Mouse (Mus musculus) limb, embryonic 10.5 days (tissue): ENCODE measurements around the gene Snrnp25. TPM values are rescaled to one million over a fixed set of nuclear protein-coding genes. Genes with fewer than 3 reads are reported as not detected.

Experiments
- DNase-seq: peaks from one replicate; pipeline ENCODE4 v3.0.0-alpha.2; 2017; ENCODE audit warnings: low spot score
- H3K27ac ChIP-seq: fragments of 300-500 bp; sonication (generic); 2 replicates; pipeline ENCODE4 v1.5.1; 2016; ENCODE audit warnings: mild to moderate bottlenecking
- H3K27me3 ChIP-seq: fragments of 300-500 bp; sonication (generic); 2 replicates; pipeline ENCODE4 v1.6.1; 2016; ENCODE audit warnings: low read depth, mild to moderate bottlenecking; ENCODE audit not compliant: poor library complexity, severe bottlenecking
- H3K36me3 ChIP-seq: fragments of 300-500 bp; sonication (generic); 2 replicates; pipeline ENCODE4 v1.6.1; 2016; ENCODE audit warnings: mild to moderate bottlenecking, moderate library complexity
- H3K4me1 ChIP-seq: fragments of 300-500 bp; sonication (generic); 2 replicates; pipeline ENCODE4 v1.6.1; 2016
- H3K4me3 ChIP-seq: fragments of 300-500 bp; sonication (generic); 2 replicates; pipeline ENCODE4 v1.5.1; 2016; ENCODE audit warnings: mild to moderate bottlenecking, moderate library complexity
- H3K9me3 ChIP-seq: fragments of 300-500 bp; sonication (generic); replicated peaks from 2 replicates; pipeline ENCODE4 v1.6.1; 2016; ENCODE audit warnings: mild to moderate bottlenecking
- WGBS: fragments of 180-500 bp; shearing (Covaris S2); methylation state at CpG from one replicate; pipeline ENCODE4 v1.1.7; 2016; 5-methylcytosine and 5-hydroxymethylcytosine counted together
- polyA plus RNA-seq: library from polyadenylated mRNA; unstranded; fragments of >200 nt; fragmentation: Nextera tagmentation; extraction: Ambion mirVana; gene quantifications from 2 replicates; pipeline ENCODE4 v1.2.1, GENCODE M21; 2016

Gene Snrnp25
- polyA plus RNA-seq, 1 experiment from 2014 or later: 115 TPM

DNA sequence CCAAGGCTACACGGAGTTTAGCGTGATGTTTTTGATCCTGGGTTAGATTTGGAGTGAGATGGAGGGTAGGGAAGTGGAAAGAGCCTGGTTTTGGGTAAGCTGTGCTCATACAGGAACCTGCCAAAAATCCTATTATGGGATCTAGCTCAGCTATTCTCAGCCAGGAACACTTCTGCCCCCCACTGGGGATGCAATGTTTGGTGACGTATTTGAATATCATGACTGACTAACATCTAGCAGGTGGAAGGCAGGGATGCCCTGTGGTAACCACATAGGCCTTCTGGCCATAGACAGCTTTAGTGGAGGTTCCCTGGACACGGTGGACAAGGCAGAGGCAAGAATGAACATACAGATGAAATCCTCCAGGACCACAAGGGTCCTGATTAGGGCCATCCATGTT is 25.0 kb downstream of the Snrnp25 start:
- Histone ChIP-seq H3K36me3 (peaks cover 74% of the 10 kb centered on the region), H3K27me3 (no peaks in the 10 kb centered on the region), H3K9me3 (no peaks in the 10 kb centered on the region), H3K27ac (no peak overlapping the region), H3K4me1 (peaks cover 30% of the 10 kb centered on the region), H3K4me3 (no peak overlapping the region)
- whole genome bisulfite sequencing: 87% methylated on average over 4 of the region's 4 CpGs
- DNase-seq: no peak

DNA sequence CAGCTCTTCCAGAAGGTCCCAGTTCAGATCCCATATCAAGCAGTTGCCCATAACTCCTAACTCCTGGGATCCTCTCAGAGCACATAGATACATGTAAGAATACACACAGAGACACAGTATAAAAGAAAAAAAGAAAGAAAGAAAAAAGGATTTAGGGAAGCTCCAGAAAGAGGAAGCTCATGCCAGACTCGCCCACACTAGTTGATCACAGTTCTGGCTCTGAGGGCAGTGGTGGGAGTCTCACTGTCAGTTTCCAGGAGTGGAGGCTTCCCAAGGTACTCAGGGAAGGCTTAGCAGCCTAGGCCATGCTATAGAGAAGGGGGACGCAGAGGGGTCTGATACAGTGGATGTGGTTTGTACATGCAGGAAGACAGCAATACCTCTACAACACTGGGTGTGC is 25.9 kb downstream of the Snrnp25 start:
- H3K4me1 ChIP-seq: peaks cover 21% of the 10 kb centered on the region
- no peak overlapping the region for H3K4me3 ChIP-seq
- no peaks in the 10 kb centered on the region for H3K27me3 ChIP-seq
- no peak overlapping the region for H3K27ac ChIP-seq
- no peak for DNase-seq
- 91% methylated on average over 2 of the region's 2 CpGs for WGBS
- no peaks in the 10 kb centered on the region for H3K9me3 ChIP-seq
- peaks cover 83% of the 10 kb centered on the region for H3K36me3 ChIP-seq

DNA sequence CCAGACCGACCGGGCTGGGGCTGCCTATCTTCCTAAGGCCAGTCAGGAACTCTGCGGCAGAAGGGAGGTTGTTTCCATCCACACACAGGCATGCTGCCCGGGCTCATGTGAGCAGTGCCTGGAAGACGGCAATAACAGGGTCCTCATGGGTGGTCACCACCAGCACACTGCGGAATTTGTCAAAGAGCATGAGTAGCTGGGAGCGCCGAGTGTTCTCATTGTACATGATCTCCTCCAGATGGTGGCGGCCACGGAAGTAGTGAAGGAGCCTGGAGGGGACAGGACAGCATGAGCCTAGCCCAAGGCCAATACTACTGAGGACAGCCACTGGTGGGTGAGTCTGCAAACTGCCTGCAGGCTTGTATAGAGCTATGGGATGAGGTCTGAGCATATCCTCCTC is 27.6 kb downstream of the Snrnp25 start:
- Histone ChIP-seq H3K4me3 (no peak overlapping the region), H3K36me3 (peaks cover 99% of the 10 kb centered on the region), H3K4me1 (peaks cover 7% of the 10 kb centered on the region), H3K27me3 (no peaks in the 10 kb centered on the region), H3K27ac (no peak overlapping the region), H3K9me3 (no peaks in the 10 kb centered on the region)
- no peak for DNase-seq
- WGBS: 85% methylated on average over 10 of the region's 10 CpGs

GRCm38 (mm10) chr11:32233895-32234294 is 28.7 kb downstream of the Snrnp25 start:
- H3K27ac ChIP-seq: no peak overlapping the region
- DNase-seq: no peak
- no peaks in the 10 kb centered on the region for H3K27me3 ChIP-seq
- H3K4me1 ChIP-seq: peaks cover 6% of the 10 kb centered on the region
- 94% methylated on average over 3 of the region's 3 CpGs for WGBS
- H3K4me3 ChIP-seq: no peak overlapping the region
- H3K9me3 ChIP-seq: no peaks in the 10 kb centered on the region
- H3K36me3 ChIP-seq: peaks cover 98% of the 10 kb centered on the region

DNA sequence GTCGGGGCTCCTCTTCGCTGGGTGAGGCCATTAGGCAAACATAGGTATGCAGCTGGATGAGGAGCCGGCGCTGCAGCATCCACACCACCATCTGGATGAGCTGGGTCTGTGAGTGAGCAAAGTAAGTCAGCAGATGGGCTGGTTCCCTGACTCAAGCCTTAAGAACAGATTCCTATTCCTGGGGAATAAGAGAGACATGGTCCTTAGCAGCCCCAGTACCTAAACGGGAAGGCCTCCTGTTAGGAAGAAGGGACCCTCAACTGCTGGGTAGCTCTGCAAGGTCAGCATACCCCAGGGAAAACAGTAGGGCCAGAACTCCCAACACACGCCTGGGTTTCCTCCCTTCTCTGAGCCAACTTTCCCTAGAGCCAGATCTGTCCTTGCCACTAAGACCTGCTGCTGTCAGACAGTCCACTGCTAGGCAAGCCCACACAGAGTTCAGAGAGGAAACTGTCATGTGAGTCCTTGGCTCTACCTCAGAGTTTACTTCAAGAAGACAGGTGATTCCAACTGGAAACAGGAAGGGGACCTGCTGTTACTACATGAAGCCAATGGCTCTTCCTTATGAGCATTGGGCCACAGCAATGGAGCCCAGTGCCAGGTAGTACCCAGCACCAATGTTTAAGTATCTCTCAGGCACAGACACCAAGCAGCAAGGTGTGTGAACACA is 29.7 kb downstream of the Snrnp25 start:
- Histone ChIP-seq H3K9me3 (no peaks in the 10 kb centered on the region), H3K27me3 (no peaks in the 10 kb centered on the region), H3K36me3 (peaks cover 96% of the 10 kb centered on the region), H3K4me3 (no peak overlapping the region), H3K27ac (no peak overlapping the region), H3K4me1 (peaks cover 6% of the 10 kb centered on the region)
- 91% methylated on average over 6 of the region's 6 CpGs for WGBS
- no peak for DNase-seq

- H3K4me3 ChIP-seq: no peak overlapping the region
- H3K36me3 ChIP-seq: peaks cover 96% of the 10 kb centered on the region
- WGBS: 67% methylated on average over 3 of the region's 3 CpGs
- H3K27me3 ChIP-seq: no peaks in the 10 kb centered on the region
- H3K27ac ChIP-seq: no peak overlapping the region
- no peaks in the 10 kb centered on the region for H3K9me3 ChIP-seq
- DNase-seq: no peak
- H3K4me1 ChIP-seq: peaks cover 6% of the 10 kb centered on the region
Observed at GRCm38 (mm10) chr11:32235646-32236045, 30.4 kb downstream of the Snrnp25 start.

DNA sequence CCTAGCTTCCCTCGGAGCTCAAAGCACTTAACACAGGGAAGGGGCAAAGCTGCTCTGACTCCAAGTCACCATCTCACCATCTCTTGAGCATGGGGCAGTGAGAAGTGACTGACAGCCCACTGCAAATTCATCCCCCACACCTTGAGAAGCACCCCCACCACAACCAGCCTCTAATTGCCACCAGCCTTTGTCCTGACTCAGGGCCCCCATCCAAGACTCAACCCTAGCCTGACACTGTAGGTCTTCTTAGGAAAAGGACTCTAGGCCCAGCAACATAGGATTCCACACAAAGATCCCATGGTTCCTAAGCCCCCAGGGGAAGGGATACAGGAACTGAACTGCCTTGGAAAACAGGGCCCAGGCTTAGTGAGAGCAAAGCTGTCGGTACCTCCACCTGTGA is 30.9 kb downstream of the Snrnp25 start:
- peaks cover 6% of the 10 kb centered on the region for H3K4me1 ChIP-seq
- no peaks in the 10 kb centered on the region for H3K9me3 ChIP-seq
- H3K27me3 ChIP-seq: no peaks in the 10 kb centered on the region
- H3K36me3 ChIP-seq: peaks cover 96% of the 10 kb centered on the region
- H3K4me3 ChIP-seq: no peak overlapping the region
- WGBS: 81% methylated on average over 2 of the region's 2 CpGs
- H3K27ac ChIP-seq: no peak overlapping the region
- DNase-seq: no peak

DNA sequence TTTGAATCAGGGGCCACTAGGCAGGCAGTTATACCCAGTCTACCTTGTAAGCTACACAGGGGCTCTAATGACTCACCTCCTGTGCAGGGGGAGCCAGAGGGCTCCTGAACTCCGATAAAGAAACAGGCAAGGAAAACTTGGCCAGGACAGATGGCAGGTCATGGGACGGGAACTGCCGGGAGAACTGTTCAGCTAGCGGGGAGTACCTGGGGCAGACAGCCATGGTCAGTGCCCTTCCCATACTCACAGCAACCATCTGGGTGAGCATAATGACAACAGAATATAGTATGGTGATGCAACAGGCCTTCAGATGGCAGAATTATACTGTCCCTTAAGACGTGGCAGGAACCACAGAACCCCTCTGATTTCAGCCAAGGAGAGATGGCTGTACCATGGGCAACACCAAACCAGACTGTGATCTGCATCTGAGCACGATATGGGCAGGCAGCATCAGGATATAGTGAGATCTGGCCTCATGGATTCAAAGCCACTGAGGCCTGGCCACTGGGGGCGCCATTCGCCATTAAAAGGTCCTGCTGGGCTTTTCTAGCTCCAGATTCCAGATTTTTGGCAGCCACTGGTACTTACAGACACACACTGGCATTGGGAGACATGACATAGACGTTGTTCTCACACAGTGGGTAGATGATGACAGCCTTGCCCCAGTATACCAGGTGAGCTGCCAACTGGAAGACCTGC is 31.6 kb downstream of the Snrnp25 start:
- WGBS: 62% methylated on average over 9 of the region's 9 CpGs
- Histone ChIP-seq H3K4me1 (peaks cover 6% of the 10 kb centered on the region), H3K4me3 (no peak overlapping the region), H3K36me3 (peaks cover 96% of the 10 kb centered on the region), H3K9me3 (no peaks in the 10 kb centered on the region), H3K27me3 (no peaks in the 10 kb centered on the region), H3K27ac (no peak overlapping the region)
- peak; percentile 70 for DNase-seq

DNA sequence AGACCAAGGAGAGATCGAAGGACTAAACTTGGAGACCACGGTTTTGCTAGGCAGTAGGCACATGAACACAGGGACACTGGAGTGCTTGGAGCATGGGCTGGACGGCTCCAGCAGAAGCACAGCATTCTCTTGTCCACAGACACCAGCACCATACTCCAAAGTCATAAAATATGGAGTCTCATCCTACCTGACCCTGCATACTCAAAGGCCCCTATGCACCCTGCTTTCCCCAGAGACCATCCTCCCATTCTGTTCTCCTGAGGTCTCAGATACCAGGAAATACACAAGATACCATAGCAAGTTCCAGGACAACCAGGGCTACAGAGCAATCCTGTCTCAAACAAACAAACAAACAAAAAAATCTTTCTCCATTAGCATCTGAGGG is 32.2 kb downstream of the Snrnp25 start:
- peaks cover 95% of the 10 kb centered on the region for H3K36me3 ChIP-seq
- 91% methylated on average over 3 of the region's 3 CpGs for WGBS

DNA sequence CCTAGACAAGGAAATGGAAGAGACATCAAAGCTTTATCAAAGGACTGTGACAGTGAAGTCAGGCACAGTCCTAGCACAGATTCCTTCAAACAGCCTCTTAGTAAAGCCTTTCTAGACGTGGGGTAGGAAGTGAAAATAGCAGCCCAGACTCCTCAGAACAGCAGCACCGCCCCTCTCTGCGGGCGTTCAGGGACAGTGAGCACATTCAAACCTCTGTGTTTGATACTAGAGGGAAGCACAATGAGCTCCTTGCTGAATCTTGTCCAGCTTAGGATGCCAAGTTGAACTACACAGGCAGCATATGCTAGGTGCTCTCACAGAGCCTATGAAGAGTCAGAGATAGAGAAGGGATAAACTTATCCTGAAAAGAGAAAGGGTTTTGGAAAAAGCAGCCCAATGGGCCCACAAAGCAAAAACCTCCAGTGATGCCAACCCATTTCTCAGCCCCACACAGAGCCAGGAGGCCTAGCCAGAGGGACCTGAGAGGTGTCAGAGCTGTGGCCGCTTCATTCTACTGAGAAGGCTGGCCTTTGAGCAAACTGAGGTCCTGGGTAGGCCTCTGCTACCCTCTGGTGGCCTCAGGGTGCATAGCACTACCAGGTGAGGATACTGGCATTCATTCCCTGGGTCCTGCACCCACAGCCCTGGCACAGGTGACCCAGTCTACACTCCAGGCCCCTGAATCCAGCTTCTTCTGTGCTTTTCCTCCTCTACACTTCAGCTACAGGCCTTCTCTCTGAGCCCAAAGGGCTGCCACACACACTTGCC is 33.1 kb downstream of the Snrnp25 start:
- peaks cover 95% of the 10 kb centered on the region for H3K36me3 ChIP-seq
- no peaks in the 10 kb centered on the region for H3K9me3 ChIP-seq
- DNase-seq: peak; percentile 73
- no peak overlapping the region for H3K27ac ChIP-seq
- H3K4me3 ChIP-seq: no peak overlapping the region
- no peaks in the 10 kb centered on the region for H3K27me3 ChIP-seq
- no peaks in the 10 kb centered on the region for H3K4me1 ChIP-seq
- 65% methylated on average over 5 of the region's 5 CpGs for WGBS

More for the DNA sequence above, 32.2 kb downstream of the Snrnp25 start:
- DNase-seq: no peak
- Histone ChIP-seq H3K4me1 (peaks cover 6% of the 10 kb centered on the region), H3K27me3 (no peaks in the 10 kb centered on the region), H3K27ac (no peak overlapping the region), H3K4me3 (no peak overlapping the region), H3K9me3 (no peaks in the 10 kb centered on the region)

- Histone ChIP-seq H3K36me3 (peaks cover 90% of the 10 kb centered on the region), H3K9me3 (no peaks in the 10 kb centered on the region), H3K4me3 (no peak overlapping the region), H3K27ac (no peak overlapping the region), H3K27me3 (no peaks in the 10 kb centered on the region), H3K4me1 (no peaks in the 10 kb centered on the region)
- DNase-seq: no peak
Observed at GRCm38 (mm10) chr11:32241391-32241790, 36.2 kb downstream of the Snrnp25 start.

- Histone ChIP-seq H3K4me3 (no peak overlapping the region), H3K4me1 (no peaks in the 10 kb centered on the region), H3K36me3 (peaks cover 90% of the 10 kb centered on the region), H3K9me3 (no peaks in the 10 kb centered on the region), H3K27me3 (no peaks in the 10 kb centered on the region), H3K27ac (no peak overlapping the region)
- 95% methylated on average over 3 of the region's 3 CpGs for WGBS
- DNase-seq: no peak
Observed at GRCm38 (mm10) chr11:32242209-32242608, 37.0 kb downstream of the Snrnp25 start.
